Mouse (Mus musculus): Measurements from ENCODE around the gene Fchsd2. TPM values are rescaled to one million over a fixed set of nuclear protein-coding genes. Genes with fewer than 3 reads are reported as not detected.

Fchsd2 gene
- polyA plus RNA-seq, 1 experiment from 2014 or later = 14.8 TPM

DNA sequence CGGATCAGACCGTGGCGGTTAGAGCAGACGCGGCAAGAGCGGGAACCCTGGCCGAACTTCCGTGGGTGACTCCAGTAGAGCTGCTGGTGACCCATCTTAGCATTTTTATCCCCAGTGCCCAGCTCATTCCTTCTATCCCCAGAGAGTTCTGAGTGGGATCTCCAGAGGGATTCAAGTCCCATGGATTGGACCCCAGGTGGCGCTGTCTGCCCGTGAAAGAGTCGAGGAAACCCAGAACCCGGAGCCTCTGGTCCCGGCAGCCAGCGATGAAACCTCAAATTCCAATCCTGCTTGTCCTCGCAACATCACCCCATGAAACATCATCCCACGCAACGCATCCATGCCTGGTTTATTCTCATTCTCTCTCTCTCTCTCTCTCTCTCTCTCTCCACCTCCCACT is 31.3 kb upstream of the Fchsd2 start:
- Histone ChIP-seq H3K9me3 (replicated peaks) (no peaks in the 10 kb centered on the region), H3K4me1 (replicated peaks) (0 out of 2 replicates have a peak, but pooled peaks cover 3% of the 10 kb centered on the region), H3K27me3 (no peaks in the 10 kb centered on the region), H3K9ac (no peak overlapping the region), H3K4me2 (peak overlapping the region; percentile 49), H3K4me3 (0 out of 2 replicates have a peak overlapping the region, but pooled peaks have one; percentile 4), H3K36me3 (no peaks in the 10 kb centered on the region), H3K27ac (no peak overlapping the region)
- ATAC-seq (replicated peaks; ENCODE audit: insufficient number of reproducible peaks, insufficient read depth, low FRiP score, low read depth) = no peak
- WGBS = 6% methylated on average over 17 of the region's 17 CpGs

DNA sequence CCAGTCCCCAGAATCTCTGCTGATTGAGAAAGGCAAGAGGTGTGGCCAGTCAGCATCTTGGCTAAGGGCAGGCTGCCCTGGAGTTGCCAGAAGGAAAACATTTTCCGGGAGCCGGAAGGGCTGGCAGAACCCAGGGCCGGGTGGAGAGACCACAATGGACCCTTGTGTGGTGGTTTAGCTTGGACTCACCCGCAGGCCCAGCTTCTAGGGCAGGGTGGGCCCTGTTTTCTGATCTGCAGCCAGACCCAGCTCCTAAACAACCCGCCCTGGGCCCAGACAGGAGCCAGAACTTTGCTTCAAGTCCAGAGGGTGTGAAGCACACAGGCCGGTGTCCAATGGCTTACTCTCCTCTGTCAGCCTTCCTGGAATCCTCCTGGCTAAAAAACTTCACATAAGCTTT is 30.4 kb upstream of the Fchsd2 start:
- no peak for ATAC-seq (replicated peaks; ENCODE audit: insufficient number of reproducible peaks, insufficient read depth, low FRiP score, low read depth)
- no peak overlapping the region for H3K9ac ChIP-seq
- no peak overlapping the region for H3K27ac ChIP-seq
- H3K4me1 ChIP-seq (replicated peaks) = 0 out of 2 replicates have a peak, but pooled peaks cover 3% of the 10 kb centered on the region
- H3K9me3 ChIP-seq (replicated peaks) = no peaks in the 10 kb centered on the region
- no peak overlapping the region for H3K4me3 ChIP-seq
- H3K4me2 ChIP-seq = no peak overlapping the region
- no peaks in the 10 kb centered on the region for H3K36me3 ChIP-seq
- WGBS = 76% methylated on average over 6 of the region's 6 CpGs
- H3K27me3 ChIP-seq = no peaks in the 10 kb centered on the region

DNA sequence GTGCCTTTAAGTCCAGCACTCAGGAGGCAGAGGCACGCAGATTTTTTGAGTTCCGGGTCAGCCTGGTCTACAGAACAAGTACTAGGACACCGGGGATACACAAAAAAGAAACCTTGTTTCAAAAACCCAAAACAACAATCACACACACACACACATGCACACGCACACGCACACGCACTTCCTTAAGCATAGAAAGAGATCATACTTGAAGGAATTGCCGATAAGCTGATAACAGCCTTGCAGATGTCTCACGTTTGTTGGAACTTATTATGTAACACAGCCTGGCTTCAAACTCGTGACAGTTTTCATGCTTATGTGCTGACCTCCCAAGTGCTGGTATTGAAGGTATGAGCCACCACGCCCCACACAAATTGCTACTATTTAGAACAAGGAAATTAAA is 29.1 kb upstream of the Fchsd2 start:
- Histone ChIP-seq H3K27ac (no peak overlapping the region), H3K27me3 (no peaks in the 10 kb centered on the region), H3K9ac (no peak overlapping the region), H3K9me3 (replicated peaks) (no peaks in the 10 kb centered on the region), H3K4me1 (replicated peaks) (0 out of 2 replicates have a peak, but pooled peaks cover 3% of the 10 kb centered on the region), H3K36me3 (no peaks in the 10 kb centered on the region), H3K4me3 (no peak overlapping the region), H3K4me2 (no peak overlapping the region)
- 73% methylated on average over 10 of the region's 10 CpGs for WGBS
- ATAC-seq (replicated peaks; ENCODE audit: insufficient number of reproducible peaks, insufficient read depth, low FRiP score, low read depth) = no peak

DNA sequence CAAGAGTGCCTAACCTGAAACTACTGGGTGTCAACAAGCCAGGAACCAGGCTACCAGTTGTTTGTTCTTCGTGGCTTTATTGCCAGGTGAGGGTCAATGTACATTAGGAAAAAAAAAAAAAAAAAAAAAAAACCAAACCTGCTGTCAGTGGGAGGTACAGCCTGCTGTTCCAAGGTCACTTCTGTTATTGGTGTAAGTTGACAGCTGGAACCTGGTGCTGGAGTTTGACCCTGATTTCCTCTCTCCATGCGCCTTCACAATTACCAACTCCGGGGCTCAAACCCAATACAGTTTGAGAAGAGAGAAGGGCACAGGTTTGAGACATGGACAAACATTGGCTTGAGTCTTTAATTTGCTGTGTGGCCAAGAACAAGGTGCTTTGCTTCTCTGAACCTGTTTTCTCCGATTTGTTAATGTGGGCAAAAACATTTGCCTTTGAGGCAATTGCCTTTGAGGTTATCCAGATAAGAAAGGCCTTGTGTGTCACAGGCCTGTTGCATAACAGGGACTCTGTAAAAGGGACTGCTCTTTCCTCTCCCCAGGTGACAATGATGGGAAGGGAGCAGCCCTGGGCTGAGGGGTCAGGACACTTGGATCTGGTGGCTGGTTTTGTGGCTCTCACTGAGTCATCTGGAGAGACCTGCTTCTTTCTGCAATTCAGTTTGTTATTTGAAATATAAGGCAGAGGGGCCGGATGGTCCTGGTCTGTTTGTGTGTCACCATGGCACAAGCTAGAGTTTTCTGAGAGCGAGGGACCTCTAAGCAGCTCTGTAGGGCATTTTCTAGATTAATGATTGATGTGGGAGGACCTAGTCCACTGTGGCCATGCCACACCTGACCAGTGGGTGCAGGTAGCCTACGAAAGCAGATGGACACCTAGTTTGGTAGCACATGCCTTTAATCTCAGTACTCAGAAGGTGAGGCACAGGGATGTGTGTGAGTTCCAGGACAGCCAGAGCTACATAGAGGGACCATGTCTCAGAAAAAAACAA is 27.7 kb upstream of the Fchsd2 start:
- WGBS = 88% methylated on average over 7 of the region's 7 CpGs
- H3K9ac ChIP-seq = no peak overlapping the region
- H3K4me3 ChIP-seq = no peak overlapping the region
- 0 out of 2 replicates have a peak, but pooled peaks cover 3% of the 10 kb centered on the region for H3K4me1 ChIP-seq (replicated peaks)
- no peak overlapping the region for H3K4me2 ChIP-seq
- H3K36me3 ChIP-seq = no peaks in the 10 kb centered on the region
- H3K9me3 ChIP-seq (replicated peaks) = no peaks in the 10 kb centered on the region
- H3K27ac ChIP-seq = no peak overlapping the region
- no peak for ATAC-seq (replicated peaks; ENCODE audit: insufficient number of reproducible peaks, insufficient read depth, low FRiP score, low read depth)
- no peaks in the 10 kb centered on the region for H3K27me3 ChIP-seq

DNA sequence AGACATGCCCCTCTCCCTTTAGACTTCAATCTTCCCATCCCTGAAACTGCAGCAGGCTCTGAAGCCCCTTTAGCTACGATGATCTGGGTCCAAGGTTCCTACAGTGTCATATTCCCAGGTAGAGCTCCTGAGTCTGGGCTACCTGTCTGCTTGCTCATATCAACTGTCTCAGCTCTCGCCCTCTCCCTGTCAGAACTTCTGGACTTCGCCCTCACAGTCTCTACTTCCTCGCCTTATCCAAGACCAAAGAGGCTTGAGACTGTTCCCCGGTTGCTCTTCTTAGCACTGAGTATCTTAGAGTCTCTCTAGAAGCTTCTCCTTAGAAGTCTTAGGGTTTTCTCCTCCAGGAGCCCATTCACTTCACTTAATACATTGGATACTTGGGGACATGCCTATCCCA is 26.7 kb upstream of the Fchsd2 start:
- Histone ChIP-seq H3K36me3 (no peaks in the 10 kb centered on the region), H3K9ac (no peak overlapping the region), H3K4me3 (no peak overlapping the region), H3K4me1 (replicated peaks) (peaks cover 9% of the 10 kb centered on the region; the same call in 1 of the 2 replicates), H3K9me3 (replicated peaks) (no peaks in the 10 kb centered on the region), H3K4me2 (no peak overlapping the region), H3K27ac (no peak overlapping the region), H3K27me3 (no peaks in the 10 kb centered on the region)
- no peak for ATAC-seq (replicated peaks; ENCODE audit: insufficient number of reproducible peaks, insufficient read depth, low FRiP score, low read depth)
- WGBS = 85% methylated on average over 5 of the region's 5 CpGs

DNA sequence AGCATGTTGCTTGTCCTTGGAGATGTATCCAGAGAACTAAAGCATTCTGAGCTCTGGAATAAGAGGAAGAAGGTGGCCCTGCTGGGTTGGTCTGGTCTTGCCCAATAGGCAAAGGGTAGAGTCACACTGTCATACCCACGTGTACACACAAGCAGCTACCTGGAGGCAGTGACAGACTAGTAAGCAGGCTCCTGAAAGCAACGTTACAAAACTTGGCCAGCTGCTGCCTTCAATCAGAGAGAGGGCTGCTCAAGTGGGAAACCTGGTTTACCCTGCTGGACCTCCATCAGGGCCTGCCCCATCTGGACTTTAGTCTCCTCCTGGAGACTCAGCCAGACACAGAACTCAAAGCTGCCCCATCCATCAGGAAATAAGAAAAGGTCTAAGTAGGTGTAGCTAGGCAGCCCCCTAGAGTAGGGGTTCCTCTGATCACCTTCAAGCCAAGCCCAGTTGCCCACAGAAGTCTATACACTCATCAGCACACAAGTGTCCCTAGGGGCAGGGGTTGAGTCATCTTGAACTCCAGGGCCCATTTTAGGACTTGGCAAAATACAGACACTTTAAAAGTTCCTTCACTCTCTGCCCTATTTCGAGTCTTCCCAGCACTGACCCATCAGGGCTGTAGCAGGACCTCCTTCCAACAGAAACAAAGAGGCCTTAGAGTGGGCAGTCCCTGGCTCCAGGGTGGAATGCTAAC is 25.9 kb upstream of the Fchsd2 start:
- Histone ChIP-seq H3K9me3 (replicated peaks) (no peaks in the 10 kb centered on the region), H3K4me1 (replicated peaks) (peaks cover 9% of the 10 kb centered on the region; the same call in 1 of the 2 replicates), H3K9ac (no peak overlapping the region), H3K4me2 (no peak overlapping the region), H3K36me3 (no peaks in the 10 kb centered on the region), H3K4me3 (no peak overlapping the region), H3K27me3 (no peaks in the 10 kb centered on the region), H3K27ac (no peak overlapping the region)
- WGBS = 61% methylated on average over 3 of the region's 3 CpGs
- ATAC-seq (replicated peaks; ENCODE audit: insufficient number of reproducible peaks, insufficient read depth, low FRiP score, low read depth) = no peak

DNA sequence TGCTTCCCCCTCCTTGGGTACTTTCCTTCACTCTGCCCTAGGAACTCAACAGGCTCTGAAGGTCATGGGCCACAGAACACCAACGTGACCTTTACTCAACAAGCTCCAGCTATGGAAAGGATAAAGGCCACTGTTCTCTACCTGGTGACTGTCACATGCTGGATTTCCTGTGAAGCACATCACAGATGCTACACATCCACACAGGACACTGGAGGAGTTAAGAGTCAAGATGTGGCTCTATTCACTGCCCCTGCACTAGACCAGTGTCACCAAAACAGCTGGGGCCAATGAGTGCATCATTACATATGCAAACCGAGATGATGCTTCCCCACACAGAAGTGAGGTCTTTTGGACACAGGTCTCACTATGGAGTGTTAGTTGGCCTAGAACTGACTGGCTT is 25.1 kb upstream of the Fchsd2 start:
- H3K9me3 ChIP-seq (replicated peaks) = no peaks in the 10 kb centered on the region
- H3K27ac ChIP-seq = no peak overlapping the region
- ATAC-seq (replicated peaks; ENCODE audit: insufficient number of reproducible peaks, insufficient read depth, low FRiP score, low read depth) = no peak
- WGBS = 77% methylated on average over 2 of the region's 2 CpGs
- H3K9ac ChIP-seq = no peak overlapping the region
- H3K27me3 ChIP-seq = no peaks in the 10 kb centered on the region
- H3K4me3 ChIP-seq = no peak overlapping the region
- H3K36me3 ChIP-seq = no peaks in the 10 kb centered on the region
- no peak overlapping the region for H3K4me2 ChIP-seq
- H3K4me1 ChIP-seq (replicated peaks) = peaks cover 8% of the 10 kb centered on the region; the same call in 1 of the 2 replicates

DNA sequence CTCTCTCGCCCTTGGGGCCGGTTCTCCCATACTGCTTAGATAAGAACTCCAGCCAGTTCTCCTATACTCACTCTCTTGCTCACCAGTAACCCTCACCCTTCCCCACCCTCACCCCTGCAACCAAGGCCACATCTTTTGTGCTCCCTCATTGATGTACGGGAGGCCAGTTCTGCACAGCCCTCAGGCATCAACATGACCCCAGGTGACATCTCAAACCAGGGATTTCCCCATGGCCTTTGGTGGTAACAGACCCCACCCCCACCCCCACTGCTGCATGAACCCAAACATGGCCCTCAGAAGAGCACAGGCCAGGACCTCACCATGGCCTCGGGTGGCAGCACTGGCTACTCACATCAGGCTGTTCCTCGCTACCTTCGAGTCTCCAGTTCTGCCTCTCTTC is 23.4 kb upstream of the Fchsd2 start:
- H3K27ac ChIP-seq = no peak overlapping the region
- 77% methylated on average over 6 of the region's 6 CpGs for WGBS

DNA sequence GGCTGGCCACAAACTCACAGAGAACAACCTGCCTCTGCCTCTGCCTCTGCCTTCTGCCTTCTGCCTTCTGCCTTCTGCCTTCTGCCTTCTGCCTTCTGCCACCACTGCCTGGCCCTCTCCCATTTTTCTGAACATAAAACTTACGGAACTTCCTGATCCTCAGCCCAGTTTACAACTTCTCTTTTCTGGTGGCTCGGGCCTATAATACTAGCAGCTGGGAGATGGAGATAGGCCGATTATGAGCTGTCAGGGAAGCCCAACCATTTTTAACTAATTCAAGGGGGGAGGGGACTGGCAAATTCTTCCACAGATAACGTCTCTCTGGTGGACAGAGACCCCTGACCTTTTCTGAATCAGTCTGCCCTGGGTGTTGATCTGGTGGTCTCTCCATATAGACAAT is 22.3 kb upstream of the Fchsd2 start:
- no peaks in the 10 kb centered on the region for H3K36me3 ChIP-seq
- H3K4me2 ChIP-seq = no peak overlapping the region
- H3K9ac ChIP-seq = no peak overlapping the region
- no peak for ATAC-seq (replicated peaks; ENCODE audit: insufficient number of reproducible peaks, insufficient read depth, low FRiP score, low read depth)
- no peak overlapping the region for H3K27ac ChIP-seq
- no peaks in the 10 kb centered on the region for H3K27me3 ChIP-seq
- H3K4me3 ChIP-seq = no peak overlapping the region
- 29% methylated on average over 4 of the region's 4 CpGs for WGBS
- no peaks in the 10 kb centered on the region for H3K9me3 ChIP-seq (replicated peaks)
- peaks cover 21% of the 10 kb centered on the region for H3K4me1 ChIP-seq (replicated peaks)

More for the DNA sequence above, 23.4 kb upstream of the Fchsd2 start:
- Histone ChIP-seq H3K9me3 (replicated peaks) (no peaks in the 10 kb centered on the region), H3K36me3 (no peaks in the 10 kb centered on the region), H3K4me3 (no peak overlapping the region), H3K27me3 (no peaks in the 10 kb centered on the region), H3K4me1 (replicated peaks) (peaks cover 13% of the 10 kb centered on the region), H3K4me2 (no peak overlapping the region), H3K9ac (no peak overlapping the region)
- no peak for ATAC-seq (replicated peaks; ENCODE audit: insufficient number of reproducible peaks, insufficient read depth, low FRiP score, low read depth)

DNA sequence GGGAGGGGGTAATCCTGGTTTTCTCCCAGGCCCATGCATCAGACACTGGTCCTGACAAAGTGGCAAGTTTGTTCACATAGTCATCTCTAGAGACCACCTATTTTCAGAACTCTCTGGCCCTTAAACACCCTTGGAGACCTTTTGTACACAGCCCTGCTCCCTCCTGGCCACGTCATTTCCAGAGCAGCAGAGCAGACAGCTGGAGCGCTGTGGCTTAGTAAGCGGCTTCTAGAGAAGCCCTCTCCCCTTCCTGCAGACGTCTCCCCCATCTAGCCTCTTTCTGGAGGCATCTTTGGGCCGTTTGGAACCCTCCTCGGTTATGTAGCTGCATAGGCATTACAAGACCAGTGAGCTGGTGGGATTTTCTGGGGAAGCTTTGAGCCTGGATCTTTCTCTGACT is 21.6 kb upstream of the Fchsd2 start:
- ATAC-seq (replicated peaks; ENCODE audit: insufficient number of reproducible peaks, insufficient read depth, low FRiP score, low read depth) = no peak
- no peak overlapping the region for H3K4me2 ChIP-seq
- no peak overlapping the region for H3K27ac ChIP-seq
- no peaks in the 10 kb centered on the region for H3K9me3 ChIP-seq (replicated peaks)
- H3K4me3 ChIP-seq = no peak overlapping the region
- WGBS = 41% methylated on average over 6 of the region's 6 CpGs
- H3K4me1 ChIP-seq (replicated peaks) = peaks cover 21% of the 10 kb centered on the region
- H3K27me3 ChIP-seq = no peaks in the 10 kb centered on the region
- H3K36me3 ChIP-seq = no peaks in the 10 kb centered on the region
- no peak overlapping the region for H3K9ac ChIP-seq

DNA sequence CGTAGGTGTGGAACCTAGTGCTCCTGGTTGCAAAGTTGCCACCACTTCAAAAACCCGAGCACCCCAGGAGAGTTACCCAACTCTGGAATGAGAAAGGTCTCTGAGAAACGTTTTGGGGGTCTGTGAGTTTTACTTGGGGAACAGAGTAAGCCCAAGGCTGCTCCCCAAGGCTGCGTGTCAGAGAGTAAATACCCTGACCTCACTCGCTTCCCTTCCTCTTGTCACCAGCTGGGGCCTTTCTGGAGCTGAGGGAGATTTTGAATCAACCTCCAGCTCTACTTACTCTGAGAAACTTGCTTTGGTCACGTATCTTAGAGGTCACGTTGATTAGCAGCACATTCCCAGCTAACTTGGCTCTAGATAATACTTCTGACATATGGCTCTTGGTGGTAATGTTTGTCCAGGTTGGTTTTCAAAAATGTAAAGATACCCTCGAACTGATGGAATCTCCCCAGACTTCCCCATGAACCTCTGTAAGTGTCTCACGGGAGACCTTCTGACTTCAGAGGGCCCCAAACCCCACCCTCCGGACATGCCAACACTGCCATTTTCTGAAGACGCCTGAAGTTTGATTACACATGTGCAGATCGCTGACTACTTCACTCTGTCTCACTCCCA is 20.4 kb upstream of the Fchsd2 start:
- Histone ChIP-seq H3K9me3 (replicated peaks) (no peaks in the 10 kb centered on the region), H3K27ac (no peak overlapping the region), H3K4me2 (no peak overlapping the region), H3K9ac (no peak overlapping the region), H3K27me3 (no peaks in the 10 kb centered on the region), H3K4me1 (replicated peaks) (peaks cover 21% of the 10 kb centered on the region), H3K4me3 (no peak overlapping the region), H3K36me3 (no peaks in the 10 kb centered on the region)
- WGBS = 64% methylated on average over 12 of the region's 12 CpGs
- no peak for ATAC-seq (replicated peaks; ENCODE audit: insufficient number of reproducible peaks, insufficient read depth, low FRiP score, low read depth)

Measured in heart, embryonic 15.5 days (tissue).